ENCODE assay signal across 16 mouse cellular contexts in genomic region chr14:21669218-21669617, GRCm38 (mm10). TPM values are rescaled to one million over a fixed set of nuclear protein-coding genes. Genes with fewer than 3 reads are reported as not detected.
A peak's percentile ranks its signal among the peaks of the same experiment; 100 is the strongest.
DNase-seq lines count a peak whose midpoint lies in the region; ATAC-seq and TF ChIP-seq lines count a peak whose summit lies in the region.
"Had no signal": no experiment of that assay in that cellular context is flagged by ENCODE, and none has a peak within 500 bp of the region (broad histone marks: within the 10 kb centered on the region; RNA-seq: fewer than 3 reads in every experiment).

No protein-coding gene starts in this region.

- H3K4me2 ChIP-seq in hindbrain, embryonic 15.5 days = no peak overlapping the region
- H3K4me2 ChIP-seq in hindbrain, embryonic 16.5 days (ENCODE audit: low read length) = no peak overlapping the region
- no peak overlapping the region for H3K4me2 ChIP-seq in liver, embryonic 11.5 days
- H3K4me2 ChIP-seq in stomach, postnatal 0 days (replicated peaks; ENCODE audit: low read depth) = no peak overlapping the region
- H3K4me2 ChIP-seq: forebrain, embryonic 15.5 days; neural tube, embryonic 12.5 days had no signal

- H3K79me2 ChIP-seq in liver, adult 2 months (ENCODE audit: control insufficient read depth, insufficient read depth, low read length) = no peaks in the 10 kb centered on the region

- no peaks in the 10 kb centered on the region for H3K27me3 ChIP-seq in hindbrain, embryonic 15.5 days
- no peaks in the 10 kb centered on the region for H3K27me3 ChIP-seq in hindbrain, embryonic 16.5 days (replicated peaks; ENCODE audit: control insufficient read depth, insufficient read depth, low read length)
- H3K27me3 ChIP-seq in liver, adult 2 months (ENCODE audit: control insufficient read depth, insufficient read depth, low read length) = no peaks in the 10 kb centered on the region
- H3K27me3 ChIP-seq in liver, embryonic 11.5 days (replicated peaks; ENCODE audit: control insufficient read depth, insufficient read depth, low read length) = no peaks in the 10 kb centered on the region
- no peaks in the 10 kb centered on the region for H3K27me3 ChIP-seq in stomach, postnatal 0 days (ENCODE audit: control insufficient read depth, insufficient read depth, low read length)
- H3K27me3 ChIP-seq: forebrain, embryonic 15.5 days; neural tube, embryonic 12.5 days had no signal

- peaks cover 3% of the 10 kb centered on the region; the same call in 1 of the 2 replicates for H3K4me1 ChIP-seq in hindbrain, embryonic 15.5 days (replicated peaks)
- no peaks in the 10 kb centered on the region for H3K4me1 ChIP-seq in hindbrain, embryonic 16.5 days (ENCODE audit: control insufficient read depth, insufficient read depth, low read depth, low read length)
- H3K4me1 ChIP-seq in liver, adult 2 months (ENCODE audit: control insufficient read depth, insufficient read depth, low read length) = peaks cover 11% of the 10 kb centered on the region
- H3K4me1 ChIP-seq in liver, embryonic 11.5 days (replicated peaks; ENCODE audit: control insufficient read depth, insufficient read depth, low read length) = no peaks in the 10 kb centered on the region
- no peaks in the 10 kb centered on the region for H3K4me1 ChIP-seq in stomach, postnatal 0 days (replicated peaks; ENCODE audit: control insufficient read depth, insufficient read depth)

- 91% methylated on average over 11 of the region's 11 CpGs for WGBS in hindbrain, embryonic 15.5 days
- WGBS in hindbrain, embryonic 16.5 days = 84% methylated on average over 11 of the region's 11 CpGs
- 47% methylated on average over 11 of the region's 11 CpGs for WGBS in liver, adult 2 months
- WGBS in liver, embryonic 11.5 days = 88% methylated on average over 11 of the region's 11 CpGs
- 85% methylated on average over 11 of the region's 11 CpGs for WGBS in stomach, postnatal 0 days

- no peak for TF ChIP-seq CTCF in liver, adult 2 months (IDR thresholded peaks at IDR 0.05; ENCODE audit: low read depth, low read length)
- no peak for TF ChIP-seq CTCF in stomach, postnatal 0 days (IDR thresholded peaks at IDR 0.05; ENCODE audit: low read depth)

- peak; percentile 64 for DNase-seq in liver, adult 2 months (ENCODE audit: extremely low read depth, low read depth, low spot score)
- no peak for DNase-seq in liver, embryonic 11.5 days (ENCODE audit: low spot score)
- DNase-seq in right cerebral cortex, postnatal 4 days = peak; percentile 29
- DNase-seq in right cerebral cortex, adult 18-20 months = no peak
- DNase-seq in stomach, postnatal 0 days (ENCODE audit: low spot score) = no peak
- no peak for DNase-seq in retina, postnatal 1 day
- DNase-seq: adrenal gland, adult 2 months; cerebellum, adult 11-12 months; kidney, postnatal 25 days; thymus, postnatal 4 days had no signal

- H3K36me3 ChIP-seq in hindbrain, embryonic 15.5 days = peaks cover 46% of the 10 kb centered on the region
- peaks cover 33% of the 10 kb centered on the region for H3K36me3 ChIP-seq in hindbrain, embryonic 16.5 days (ENCODE audit: control insufficient read depth, insufficient read depth, low read length)
- H3K36me3 ChIP-seq in liver, adult 2 months (ENCODE audit: control insufficient read depth, insufficient read depth, low read length) = peaks cover 9% of the 10 kb centered on the region; the same call in 1 of the 2 replicates
- peaks cover 6% of the 10 kb centered on the region; the same call in 1 of the 2 replicates for H3K36me3 ChIP-seq in liver, embryonic 11.5 days (ENCODE audit: control insufficient read depth, insufficient read depth, low read length)
- peaks cover 16% of the 10 kb centered on the region; the same call in 1 of the 2 replicates for H3K36me3 ChIP-seq in stomach, postnatal 0 days (ENCODE audit: control insufficient read depth, insufficient read depth, low read length)

- TF ChIP-seq EP300 in stomach, postnatal 0 days (optimal IDR thresholded peaks at IDR 0.05) = no peak

- peak overlapping the region; percentile 52 for H3K27ac ChIP-seq in hindbrain, embryonic 15.5 days (replicated peaks)
- H3K27ac ChIP-seq in hindbrain, embryonic 16.5 days (ENCODE audit: low read depth, low read length) = no peak overlapping the region
- H3K27ac ChIP-seq in liver, adult 2 months (replicated peaks; ENCODE audit: insufficient read depth, low read depth, low read length) = no peak overlapping the region
- H3K27ac ChIP-seq in liver, embryonic 11.5 days (ENCODE audit: low read depth, low read length) = no peak overlapping the region
- no peak overlapping the region for H3K27ac ChIP-seq in stomach, postnatal 0 days (replicated peaks)
- H3K27ac ChIP-seq: forebrain, embryonic 15.5 days; neural tube, embryonic 12.5 days had no signal

- ATAC-seq in hindbrain, embryonic 15.5 days (ENCODE audit: low FRiP score, low read depth) = no peak; the same call in 1 of the 2 replicates
- no peak for ATAC-seq in hindbrain, embryonic 16.5 days
- no peak for ATAC-seq in liver, embryonic 11.5 days (replicated peaks; ENCODE audit: low FRiP score)
- 0 out of 2 replicates have a peak, but pooled peaks have one; percentile 25 for ATAC-seq in stomach, postnatal 0 days (ENCODE audit: low FRiP score, low TSS enrichment)

- H3K9me3 ChIP-seq in hindbrain, embryonic 15.5 days = no peaks in the 10 kb centered on the region
- no peaks in the 10 kb centered on the region for H3K9me3 ChIP-seq in hindbrain, embryonic 16.5 days (ENCODE audit: control insufficient read depth, low read length)
- no peaks in the 10 kb centered on the region for H3K9me3 ChIP-seq in liver, embryonic 11.5 days (ENCODE audit: control insufficient read depth, low read length)
- H3K9me3 ChIP-seq in stomach, postnatal 0 days (ENCODE audit: control insufficient read depth, low read length) = no peaks in the 10 kb centered on the region
- H3K9me3 ChIP-seq: forebrain, embryonic 15.5 days; G1E; neural tube, embryonic 12.5 days had no signal

- no peak overlapping the region for H3K9ac ChIP-seq in hindbrain, embryonic 15.5 days
- H3K9ac ChIP-seq in hindbrain, embryonic 16.5 days (ENCODE audit: low read depth, low read length) = no peak overlapping the region
- H3K9ac ChIP-seq in liver, adult 2 months (ENCODE audit: low read depth, low read length) = no peak overlapping the region
- no peak overlapping the region for H3K9ac ChIP-seq in liver, embryonic 11.5 days (ENCODE audit: low read depth, low read length)
- H3K9ac ChIP-seq in stomach, postnatal 0 days (ENCODE audit: low read length) = no peak overlapping the region
- H3K9ac ChIP-seq: forebrain, embryonic 15.5 days; neural tube, embryonic 12.5 days had no signal

- no peak overlapping the region for H3K4me3 ChIP-seq in hindbrain, embryonic 15.5 days
- H3K4me3 ChIP-seq in hindbrain, embryonic 16.5 days (ENCODE audit: low read length) = no peak overlapping the region
- H3K4me3 ChIP-seq in liver, adult 2 months (ENCODE audit: insufficient read depth, low read depth, low read length) = no peak overlapping the region
- H3K4me3 ChIP-seq in liver, embryonic 11.5 days (ENCODE audit: low read depth, low read length) = no peak overlapping the region
- no peak overlapping the region for H3K4me3 ChIP-seq in stomach, postnatal 0 days (ENCODE audit: low read depth, low read length)
- H3K4me3 ChIP-seq: forebrain, embryonic 15.5 days; neural tube, embryonic 12.5 days had no signal

- TF ChIP-seq POLR2A in liver, adult 2 months (IDR thresholded peaks at IDR 0.05; ENCODE audit: extremely low read depth, insufficient read depth, low read length) = no peak

RNA-seq across cellular contexts. Expression of gene Dupd1, which starts 45.2 kb away (rescaled TPM):
- 0.26 TPM in 1 of 2 replicates, not detected in the other for polyA plus RNA-seq in hindbrain, embryonic 15.5 days (2015; fragmentation: Nextera tagmentation; extraction: Ambion mirVana)
- 0.14 TPM in 1 of 2 replicates, not detected in the other for polyA plus RNA-seq in hindbrain, embryonic 16.5 days (2015; fragmentation: Nextera tagmentation; extraction: Ambion mirVana)
- total RNA-seq in liver, adult 2 months (2014; rRNA removed) = not detected in 2 replicates
- not detected in 2 replicates for polyA plus RNA-seq in liver, adult 2 months (2012; rRNA removed)
- polyA plus RNA-seq in liver, embryonic 11.5 days (2014; fragmentation: Nextera tagmentation; extraction: Ambion mirVana) = 0.15 TPM in 1 of 2 replicates, not detected in the other
- polyA plus RNA-seq in stomach, postnatal 0 days (2015; fragmentation: Nextera tagmentation; extraction: Ambion mirVana) = not detected in 2 replicates
- total RNA-seq: G1E; megakaryocyte progenitor cell, adult 5-6 weeks had no signal
- polyA plus RNA-seq: forebrain, embryonic 15.5 days; G1E; neural tube, embryonic 12.5 days had no signal

Comparison
In these comparisons a context has a peak if more than half of its experiments do, and no peak if none do; other contexts are left out.
1. DNase-seq: peak in liver, adult 2 months (single experiment) and right cerebral cortex, postnatal 4 days (single experiment); none in liver, embryonic 11.5 days (single experiment), right cerebral cortex, adult 18-20 months (single experiment), stomach, postnatal 0 days (single experiment) and retina, postnatal 1 day (single experiment).